ENCODE assay signal across 24 mouse cellular contexts in genomic region chr14:22007006-22007405, GRCm38 (mm10). TPM values are rescaled to one million over a fixed set of nuclear protein-coding genes. Genes with fewer than 3 reads are reported as not detected.
DNase-seq lines count a peak whose midpoint lies in the region; ATAC-seq lines count a peak whose summit lies in the region.
"Had no signal": no experiment of that assay in that cellular context is flagged by ENCODE, and none has a peak within 500 bp of the region (broad histone marks: within the 10 kb centered on the region; RNA-seq: fewer than 3 reads in every experiment).

No protein-coding gene starts in this region.

- peak; percentile 45; the same call in 1 of the 2 replicates for ATAC-seq in lung, embryonic 16.5 days (ENCODE audit: low read depth)
- ATAC-seq in CD4-positive, CD25-positive, alpha-beta regulatory T cell, adult 4 months: no peak
- ATAC-seq: forebrain, embryonic 14.5 days; hindbrain, embryonic 16.5 days; intestine, embryonic 15.5 days; Patski had no signal

- H3K4me3 ChIP-seq in lung, embryonic 16.5 days (ENCODE audit: low read length): no peak overlapping the region
- H3K4me3 ChIP-seq: hindbrain, embryonic 10.5 days; hindbrain, embryonic 13.5 days; intestine, embryonic 15.5 days had no signal

- H3K4me1 ChIP-seq in lung, embryonic 16.5 days (replicated peaks; ENCODE audit: control insufficient read depth, insufficient read depth, low read length): no peaks in the 10 kb centered on the region; the same call in 1 of the 2 replicates
- H3K4me1 ChIP-seq: intestine, embryonic 15.5 days had no signal

- no peak overlapping the region for H3K9ac ChIP-seq in lung, embryonic 16.5 days (ENCODE audit: low read length)
- H3K9ac ChIP-seq: hindbrain, embryonic 13.5 days; intestine, embryonic 15.5 days had no signal

- H3K27ac ChIP-seq in lung, embryonic 16.5 days (ENCODE audit: low read length): no peak overlapping the region
- H3K27ac ChIP-seq: hindbrain, embryonic 10.5 days; hindbrain, embryonic 13.5 days; intestine, embryonic 15.5 days had no signal

- peak; percentile 31 for DNase-seq in gastrocnemius, adult 18-20 months (ENCODE audit: low spot score)
- DNase-seq in gastrocnemius, postnatal 4 days (ENCODE audit: low spot score in 2 of 2): no peak
- no peak for DNase-seq in lung, postnatal 25 days (ENCODE audit: low spot score)
- DNase-seq in 3T3-L1 (ENCODE audit: low read depth, low spot score) (peak; percentile 23), adipocyte (ENCODE audit: low spot score) (peak; percentile 56)
- DNase-seq: adrenal gland, adult 2 months; adrenal gland, postnatal 36 days; cerebellum, adult 18-20 months; cerebellum, adult 9-10 months; cerebellum, postnatal 14 days; gastrocnemius, postnatal 25 days; heart, postnatal 36 days; kidney, adult 11 months had no signal

- 75% methylated on average over 6 of the region's 6 CpGs for WGBS in lung, embryonic 16.5 days

- no peaks in the 10 kb centered on the region for H3K27me3 ChIP-seq in lung, embryonic 16.5 days (ENCODE audit: control insufficient read depth, insufficient read depth, low read depth, low read length)
- H3K27me3 ChIP-seq: intestine, embryonic 15.5 days; Patski had no signal

- H3K9me3 ChIP-seq in lung, embryonic 16.5 days (ENCODE audit: control insufficient read depth, low read length): no peaks in the 10 kb centered on the region
- H3K9me3 ChIP-seq: hindbrain, embryonic 10.5 days; hindbrain, embryonic 13.5 days; intestine, embryonic 15.5 days had no signal

- no peaks in the 10 kb centered on the region for H3K36me3 ChIP-seq in lung, embryonic 16.5 days (ENCODE audit: control insufficient read depth, insufficient read depth, low read length)
- H3K36me3 ChIP-seq: hindbrain, embryonic 10.5 days; hindbrain, embryonic 13.5 days; intestine, embryonic 15.5 days had no signal

- no peak overlapping the region for H3K4me2 ChIP-seq in lung, embryonic 16.5 days (ENCODE audit: low read depth, low read length)
- H3K4me2 ChIP-seq: heart, embryonic 11.5 days; hindbrain, embryonic 13.5 days; intestine, embryonic 15.5 days had no signal

RNA-seq across cellular contexts. Expression of gene Lrmda, which starts 12.5 kb away (rescaled TPM):
- 1 to 10 TPM; 2.3 to 3.1 TPM for total RNA-seq in gastrocnemius, adult 18-20 months (2021)
- total RNA-seq in gastrocnemius, postnatal 4 days (2021): 1 to 10 TPM; 1.5 to 1.9 TPM
- 1.2 and 1.3 TPM in 2 replicates for polyA plus RNA-seq in lung, embryonic 16.5 days (2015; fragmentation: Nextera tagmentation; extraction: Ambion mirVana)
- polyA plus RNA-seq in CD4-positive, CD25-positive, alpha-beta regulatory T cell, adult 4 months (2017; shearing (Covaris generic)): not detected
- polyA plus RNA-seq: C2C12; forebrain, embryonic 11.5 days; forebrain, embryonic 14.5 days had no signal

RNA-seq across cellular contexts. Expression of gene Zfp503, which starts 17.6 kb away (rescaled TPM):
- 1 to 10 TPM; 4.7 to 7.6 TPM for total RNA-seq in gastrocnemius, adult 18-20 months (2021)
- 10 to 100 TPM; 14.0 to 15.6 TPM for total RNA-seq in gastrocnemius, postnatal 4 days (2021)
- polyA plus RNA-seq in lung, embryonic 16.5 days (2015; fragmentation: Nextera tagmentation; extraction: Ambion mirVana): 14.2 and 17.1 TPM in 2 replicates
- polyA plus RNA-seq in CD4-positive, CD25-positive, alpha-beta regulatory T cell, adult 4 months (2017; shearing (Covaris generic)): not detected

Comparison
In these comparisons a context has a peak if more than half of its experiments do, and no peak if none do; other contexts are left out.
1. DNase-seq: peak in gastrocnemius, adult 18-20 months (single experiment), 3T3-L1 (single experiment) and adipocyte (single experiment); none in gastrocnemius, postnatal 4 days (0 of 2) and lung, postnatal 25 days (single experiment).